Mouse (Mus musculus) hindbrain, embryonic 15.5 days (tissue): ENCODE measurements around the gene Arid5b. TPM values are rescaled to one million over a fixed set of nuclear protein-coding genes. Genes with fewer than 3 reads are reported as not detected.
A peak's percentile ranks its signal among the peaks of the same experiment; 100 is the strongest.

Experiments
- ATAC-seq: fragments of 200-750 bp; cut with Nextera tagmentation; 2 replicates; pipeline ENCODE4 v1.8.0; 2017; ENCODE audit warnings: low read depth, moderate number of reproducible peaks, moderate TSS enrichment; ENCODE audit not compliant: low FRiP score
- H3K27ac ChIP-seq: fragments of 300-500 bp; sonication (generic); replicated peaks from 2 replicates; pipeline ENCODE4 v1.5.1; 2015; ENCODE audit warnings: mild to moderate bottlenecking, inconsistent platforms
- H3K27me3 ChIP-seq: fragments of 300-500 bp; sonication (generic); 2 replicates; pipeline ENCODE4 v1.6.1; 2015; ENCODE audit warnings: control low read depth, inconsistent platforms
- H3K36me3 ChIP-seq: fragments of 300-500 bp; sonication (generic); 2 replicates; pipeline ENCODE4 v1.6.1; 2015; ENCODE audit warnings: control low read depth, inconsistent platforms
- H3K4me1 ChIP-seq: fragments of 300-500 bp; sonication (generic); replicated peaks from 2 replicates; pipeline ENCODE4 v1.6.1; 2015; ENCODE audit warnings: control low read depth, inconsistent platforms
- H3K4me2 ChIP-seq: fragments of 300-500 bp; sonication (generic); 2 replicates; pipeline ENCODE4 v1.6.1; 2015; ENCODE audit warnings: moderate library complexity, mild to moderate bottlenecking, inconsistent platforms
- H3K4me3 ChIP-seq: fragments of 300-500 bp; sonication (generic); 2 replicates; pipeline ENCODE4 v1.5.1; 2015; ENCODE audit warnings: mild to moderate bottlenecking, inconsistent platforms
- H3K9ac ChIP-seq: fragments of 300-500 bp; sonication (generic); 2 replicates; pipeline ENCODE4 v1.6.1; 2015; ENCODE audit warnings: inconsistent platforms
- H3K9me3 ChIP-seq: fragments of 300-500 bp; sonication (generic); 2 replicates; pipeline ENCODE4 v1.6.1; 2016; ENCODE audit warnings: control low read depth, inconsistent platforms
- WGBS: fragments of 180-500 bp; shearing (Covaris S2); methylation state at CpG from one replicate; pipeline ENCODE4 v1.1.7; 2015; 5-methylcytosine and 5-hydroxymethylcytosine counted together
- polyA plus RNA-seq: library from polyadenylated mRNA; unstranded; fragments of >200 nt; fragmentation: Nextera tagmentation; extraction: Ambion mirVana; gene quantifications from 2 replicates; pipeline ENCODE4 v1.2.1, GENCODE M21; 2015

Gene Arid5b
- polyA plus RNA-seq, 1 experiment from 2014 or later: 17.4 TPM

DNA sequence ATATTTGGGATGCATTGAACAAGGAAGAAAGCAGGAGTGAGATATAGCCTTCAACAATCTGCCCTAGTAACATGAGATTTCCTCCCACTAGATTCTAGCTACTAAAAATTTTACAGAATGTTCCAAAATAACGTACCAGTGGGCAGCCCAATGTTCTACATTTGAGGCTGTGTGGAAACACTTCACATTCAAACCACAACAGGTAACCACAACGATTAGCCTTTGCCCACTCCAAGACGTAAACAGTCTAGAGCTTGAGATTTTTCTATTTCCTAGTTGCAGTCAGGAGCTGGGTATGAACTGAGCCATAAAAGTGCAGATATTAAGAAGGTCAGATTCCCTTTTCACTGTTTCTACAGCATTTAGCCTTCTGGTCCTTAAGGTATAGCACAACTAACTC lies 56.5 kb downstream of the Arid5b start:
- Histone ChIP-seq H3K27me3 (no peaks in the 10 kb centered on the region), H3K4me3 (no peak overlapping the region), H3K4me1 (no peaks in the 10 kb centered on the region), H3K27ac (no peak overlapping the region), H3K9me3 (no peaks in the 10 kb centered on the region), H3K9ac (no peak overlapping the region), H3K36me3 (no peaks in the 10 kb centered on the region), H3K4me2 (no peak overlapping the region)
- no peak for ATAC-seq
- WGBS: 97% methylated on average over 3 of the region's 3 CpGs

DNA sequence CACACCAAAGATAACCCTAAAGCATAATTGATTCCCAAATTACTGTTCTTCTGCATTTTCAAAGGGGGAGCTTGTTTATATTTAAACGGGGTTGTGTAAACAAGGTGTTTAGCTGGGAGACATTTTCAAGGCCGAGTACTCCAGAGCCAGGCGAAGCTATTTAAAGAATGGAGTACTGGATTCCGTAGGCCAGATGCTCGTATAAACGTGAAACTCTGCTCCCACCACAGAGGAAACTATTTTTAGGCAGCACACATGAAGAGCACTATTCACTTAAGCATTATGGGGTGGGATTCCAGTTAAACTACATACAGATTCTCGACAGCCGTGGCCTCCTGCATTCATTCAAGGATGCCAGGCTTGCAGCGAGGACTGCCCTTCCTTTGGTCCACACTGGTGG lies 59.2 kb downstream of the Arid5b start:
- WGBS: 83% methylated on average over 9 of the region's 9 CpGs
- no peak overlapping the region for H3K9ac ChIP-seq
- ATAC-seq: no peak
- no peak overlapping the region for H3K4me2 ChIP-seq
- no peaks in the 10 kb centered on the region for H3K4me1 ChIP-seq
- H3K4me3 ChIP-seq: no peak overlapping the region
- H3K9me3 ChIP-seq: 0 out of 2 replicates have a peak, but pooled peaks cover 3% of the 10 kb centered on the region
- no peaks in the 10 kb centered on the region for H3K27me3 ChIP-seq
- no peak overlapping the region for H3K27ac ChIP-seq
- peaks cover 5% of the 10 kb centered on the region; the same call in 1 of the 2 replicates for H3K36me3 ChIP-seq

DNA sequence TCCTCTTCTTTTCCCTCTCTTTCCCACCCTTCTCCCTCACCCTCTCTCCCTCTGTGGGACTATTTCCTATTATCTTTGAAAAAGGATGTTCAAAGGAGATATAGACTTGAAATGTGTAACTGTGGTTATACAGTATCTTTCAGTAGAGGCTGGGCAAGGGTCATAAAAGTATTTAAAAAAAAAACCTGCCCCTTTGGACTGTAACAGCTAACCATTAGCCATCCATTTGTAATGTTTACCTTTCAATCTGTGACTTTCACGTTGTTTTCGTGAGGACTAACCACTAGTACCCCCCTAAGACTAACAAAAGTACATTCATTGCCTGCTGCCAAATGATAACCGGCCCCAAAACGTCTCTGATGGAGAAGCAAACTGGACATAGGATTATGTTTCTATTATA lies 59.9 kb downstream of the Arid5b start:
- no peak overlapping the region for H3K4me3 ChIP-seq
- no peak for ATAC-seq
- H3K36me3 ChIP-seq: peaks cover 5% of the 10 kb centered on the region; the same call in 1 of the 2 replicates
- H3K9me3 ChIP-seq: 0 out of 2 replicates have a peak, but pooled peaks cover 3% of the 10 kb centered on the region
- H3K9ac ChIP-seq: no peak overlapping the region
- H3K27ac ChIP-seq: no peak overlapping the region
- H3K27me3 ChIP-seq: no peaks in the 10 kb centered on the region
- 86% methylated on average over 4 of the region's 4 CpGs for WGBS
- H3K4me1 ChIP-seq: no peaks in the 10 kb centered on the region
- H3K4me2 ChIP-seq: no peak overlapping the region

DNA sequence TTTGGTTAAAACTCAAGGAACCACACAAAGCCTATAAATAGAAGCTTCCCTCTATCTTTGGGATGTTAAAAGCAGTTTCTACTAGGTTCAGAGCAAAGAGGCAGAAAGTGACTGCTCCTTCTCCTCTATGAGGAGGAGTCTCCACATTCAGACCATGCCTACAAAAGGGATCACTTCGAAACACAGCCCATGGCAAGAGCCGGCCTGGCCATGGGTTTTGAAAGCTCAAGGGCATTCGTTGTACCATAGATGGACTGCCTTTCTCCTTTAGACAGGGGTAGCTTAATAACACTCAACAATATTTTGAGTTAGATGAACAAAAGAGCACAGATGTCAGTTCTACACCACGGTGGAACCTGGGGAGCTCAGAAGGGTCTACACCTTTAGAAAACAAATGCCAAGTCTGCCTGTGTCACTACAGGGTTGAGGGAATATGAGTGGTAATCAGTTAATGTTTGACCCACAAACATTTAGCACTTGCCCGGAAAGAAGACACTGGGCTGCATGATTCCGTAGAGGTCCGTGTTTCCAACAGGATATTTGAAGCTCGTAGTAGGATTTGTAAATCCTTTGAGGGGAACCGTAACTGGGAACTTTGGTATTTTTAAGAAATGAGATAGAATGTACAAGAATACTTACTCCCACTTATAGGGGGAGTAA lies 63.6 kb downstream of the Arid5b start:
- Histone ChIP-seq H3K4me1 (peaks cover 8% of the 10 kb centered on the region), H3K4me3 (no peak overlapping the region), H3K9ac (no peak overlapping the region), H3K36me3 (peaks cover 5% of the 10 kb centered on the region; the same call in 1 of the 2 replicates), H3K9me3 (0 out of 2 replicates have a peak, but pooled peaks cover 3% of the 10 kb centered on the region), H3K27ac (no peak overlapping the region), H3K4me2 (no peak overlapping the region), H3K27me3 (no peaks in the 10 kb centered on the region)
- no peak for ATAC-seq
- 94% methylated on average over 9 of the region's 9 CpGs for WGBS

DNA sequence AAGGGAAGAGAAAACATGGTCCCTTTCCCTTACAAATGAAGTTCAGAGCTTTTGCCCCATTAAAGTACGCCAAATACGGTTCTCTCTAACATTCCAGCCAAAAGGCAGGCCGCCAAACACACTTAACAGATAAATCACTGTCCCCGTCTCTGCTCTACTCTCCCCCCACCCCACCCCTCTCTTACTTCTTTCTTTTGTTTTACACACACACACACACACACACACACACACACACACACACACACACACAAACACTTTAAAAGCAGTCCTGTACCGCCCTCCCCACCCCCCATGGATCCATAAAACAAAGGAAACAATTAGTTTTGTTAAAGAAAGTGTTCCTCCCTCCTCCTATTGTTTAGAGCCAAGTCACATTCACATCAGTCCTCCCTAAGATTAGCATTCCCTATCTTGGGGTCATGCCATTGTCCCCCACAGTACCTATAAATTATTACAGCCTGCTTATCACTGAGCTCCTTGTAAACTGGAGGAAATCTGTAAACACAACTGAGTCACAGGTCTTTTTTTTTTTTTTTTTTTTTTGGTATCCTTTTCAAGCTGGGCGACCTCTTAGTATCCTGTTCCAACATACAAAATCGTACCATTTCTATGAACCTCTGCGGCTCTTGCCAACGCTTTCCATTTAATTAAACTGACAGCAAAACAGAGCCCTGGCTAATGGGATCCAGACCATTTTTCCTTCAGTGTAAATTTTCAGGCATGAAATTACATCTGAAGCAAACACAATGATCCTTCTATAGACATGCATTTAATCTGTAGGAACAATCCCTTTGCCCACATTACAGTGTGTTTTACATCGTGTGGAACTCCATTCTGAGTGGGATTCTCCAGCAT lies 66.3 kb downstream of the Arid5b start:
- 0 out of 2 replicates have a peak, but pooled peaks cover 3% of the 10 kb centered on the region for H3K9me3 ChIP-seq
- WGBS: 20% methylated on average over 10 of the region's 10 CpGs
- peaks cover 27% of the 10 kb centered on the region for H3K4me1 ChIP-seq
- no peak overlapping the region for H3K27ac ChIP-seq
- no peaks in the 10 kb centered on the region for H3K27me3 ChIP-seq
- peaks cover 5% of the 10 kb centered on the region; the same call in 1 of the 2 replicates for H3K36me3 ChIP-seq
- no peak overlapping the region for H3K9ac ChIP-seq
- no peak overlapping the region for H3K4me3 ChIP-seq
- no peak overlapping the region for H3K4me2 ChIP-seq
- ATAC-seq: no peak

DNA sequence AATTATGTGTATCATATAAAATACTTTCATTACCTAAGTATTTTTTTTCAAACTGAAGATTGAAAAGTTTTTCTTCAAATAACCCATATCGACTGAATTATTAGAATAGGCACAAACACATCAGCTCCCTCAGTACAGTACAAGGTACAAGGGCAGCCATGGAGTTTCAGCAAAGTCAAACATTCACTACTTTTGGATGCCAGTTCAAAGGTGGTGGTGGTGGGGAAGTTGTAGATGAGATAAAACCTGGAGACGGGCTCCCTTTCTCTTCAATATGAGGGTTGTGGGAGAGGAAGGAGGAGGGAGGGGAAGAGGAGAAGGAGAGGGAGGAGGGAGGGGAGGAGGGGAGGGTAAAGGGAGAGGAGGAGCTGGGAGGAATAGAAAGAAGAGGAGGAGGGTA lies 67.0 kb downstream of the Arid5b start:
- Histone ChIP-seq H3K36me3 (peaks cover 5% of the 10 kb centered on the region; the same call in 1 of the 2 replicates), H3K27me3 (no peaks in the 10 kb centered on the region), H3K4me1 (peaks cover 27% of the 10 kb centered on the region), H3K9ac (no peak overlapping the region), H3K4me2 (no peak overlapping the region), H3K27ac (no peak overlapping the region), H3K9me3 (no peaks in the 10 kb centered on the region), H3K4me3 (no peak overlapping the region)
- 61% methylated on average over 2 of the region's 2 CpGs for WGBS
- ATAC-seq: no peak

DNA sequence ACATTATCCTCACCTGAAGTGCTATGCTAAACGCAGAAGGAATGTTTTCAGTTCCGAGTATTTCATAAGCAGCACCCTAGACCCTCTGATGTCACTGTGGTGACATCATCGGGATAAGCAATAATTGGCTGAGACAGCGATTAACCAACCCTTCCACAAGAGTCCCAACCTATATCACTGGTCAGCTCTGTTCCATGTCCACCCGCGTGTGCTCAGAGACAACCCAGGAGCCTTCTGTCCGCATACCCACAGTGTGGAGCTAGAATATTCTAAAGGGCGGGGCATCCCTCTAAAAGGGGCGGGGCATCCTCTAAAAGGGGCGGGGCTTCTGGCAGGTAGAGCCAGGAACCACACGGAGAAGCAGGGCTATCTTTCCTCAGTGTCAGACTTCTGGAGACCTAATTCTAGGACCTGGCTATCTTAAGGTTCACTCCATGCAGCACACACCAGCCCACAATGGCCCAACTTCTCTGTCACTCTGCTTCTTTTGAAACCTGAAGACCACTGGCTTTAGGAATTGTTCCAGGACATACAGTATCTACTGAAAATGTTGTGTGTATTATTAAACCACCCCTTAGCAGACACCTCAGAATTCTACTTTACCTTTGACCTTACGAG lies 68.4 kb downstream of the Arid5b start:
- peaks cover 27% of the 10 kb centered on the region for H3K4me1 ChIP-seq
- ATAC-seq: peak; percentile 57; the same call in 1 of the 2 replicates
- 86% methylated on average over 12 of the region's 12 CpGs for WGBS

DNA sequence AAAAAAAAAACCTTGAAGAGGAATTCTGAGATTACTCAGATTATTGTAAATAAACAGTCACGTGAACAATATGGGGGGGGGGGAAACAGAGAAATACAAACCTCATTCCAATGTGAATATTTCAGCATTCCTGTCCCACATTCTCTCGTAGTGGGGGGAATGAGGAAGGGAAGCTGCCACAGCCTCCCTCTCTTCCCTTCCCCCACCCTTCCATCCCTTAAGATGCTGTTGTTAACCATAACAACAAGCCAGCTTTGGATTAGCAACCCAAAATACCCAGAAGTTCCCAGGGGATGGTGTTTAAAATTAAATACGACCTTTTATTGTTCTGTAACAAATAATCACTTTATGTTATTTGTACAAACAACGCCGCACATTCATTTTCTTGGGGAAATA lies 69.9 kb downstream of the Arid5b start:
- 44% methylated on average over 5 of the region's 5 CpGs for WGBS
- Histone ChIP-seq H3K9ac (no peak overlapping the region), H3K36me3 (no peaks in the 10 kb centered on the region), H3K27ac (peak overlapping the region; percentile 57; the same call in 1 of the 2 replicates), H3K4me3 (no peak overlapping the region), H3K27me3 (no peaks in the 10 kb centered on the region), H3K4me2 (peak overlapping the region; percentile 46; the same call in 1 of the 2 replicates), H3K9me3 (no peaks in the 10 kb centered on the region), H3K4me1 (peaks cover 27% of the 10 kb centered on the region)
- ATAC-seq: no peak

More for the DNA sequence above, 68.4 kb downstream of the Arid5b start:
- Histone ChIP-seq H3K27ac (no peak overlapping the region), H3K27me3 (no peaks in the 10 kb centered on the region), H3K36me3 (no peaks in the 10 kb centered on the region), H3K4me2 (no peak overlapping the region), H3K9ac (no peak overlapping the region), H3K4me3 (no peak overlapping the region), H3K9me3 (no peaks in the 10 kb centered on the region)

DNA sequence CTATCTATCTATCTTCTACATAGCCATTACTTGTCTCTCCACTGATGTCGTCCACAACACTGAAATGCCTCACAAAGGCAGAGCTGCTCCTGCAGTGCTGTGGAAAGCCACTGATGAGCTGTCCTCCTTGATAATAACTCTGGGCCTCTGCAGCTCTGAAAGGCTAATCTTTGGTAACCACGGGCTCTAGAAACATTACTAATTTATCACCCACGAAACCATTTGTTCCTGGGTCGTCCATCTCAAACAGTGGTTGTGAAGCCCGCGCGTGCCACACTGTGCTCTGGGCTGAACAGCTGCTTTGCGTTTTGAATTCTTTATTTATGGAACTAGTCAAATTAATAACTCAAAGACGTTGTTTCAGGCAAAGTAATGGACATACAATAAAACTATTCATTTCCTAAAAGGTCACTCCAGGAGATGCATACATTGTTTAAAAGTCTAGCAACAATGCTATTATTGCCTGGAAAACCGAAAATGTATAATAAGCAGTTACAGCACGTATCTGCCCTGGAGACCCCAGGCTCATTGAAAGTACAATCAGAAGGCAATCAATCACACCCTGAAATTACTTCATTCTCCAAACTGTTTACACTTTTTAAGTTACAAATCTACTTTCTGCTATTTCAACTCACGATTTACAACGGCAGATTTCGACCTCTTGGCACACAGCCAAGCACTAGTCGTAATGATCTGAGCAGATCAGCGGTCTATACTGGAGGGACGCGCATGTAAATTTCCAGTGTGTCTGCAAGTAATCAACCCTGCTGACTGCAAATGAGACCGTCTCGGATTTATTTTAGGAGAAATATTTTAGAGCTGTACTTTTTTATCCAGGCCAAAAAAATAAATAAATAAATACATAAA lies 70.5 kb downstream of the Arid5b start:
- Histone ChIP-seq H3K4me1 (peaks cover 27% of the 10 kb centered on the region), H3K9me3 (no peaks in the 10 kb centered on the region), H3K9ac (no peak overlapping the region), H3K4me2 (peak overlapping the region; percentile 46), H3K4me3 (peak overlapping the region; percentile 19), H3K36me3 (no peaks in the 10 kb centered on the region), H3K27me3 (no peaks in the 10 kb centered on the region), H3K27ac (0 out of 2 replicates have a peak overlapping the region, but pooled peaks have one; percentile 25)
- peak; percentile 64; the same call in 1 of the 2 replicates for ATAC-seq
- WGBS: 11% methylated on average over 20 of the region's 20 CpGs

DNA sequence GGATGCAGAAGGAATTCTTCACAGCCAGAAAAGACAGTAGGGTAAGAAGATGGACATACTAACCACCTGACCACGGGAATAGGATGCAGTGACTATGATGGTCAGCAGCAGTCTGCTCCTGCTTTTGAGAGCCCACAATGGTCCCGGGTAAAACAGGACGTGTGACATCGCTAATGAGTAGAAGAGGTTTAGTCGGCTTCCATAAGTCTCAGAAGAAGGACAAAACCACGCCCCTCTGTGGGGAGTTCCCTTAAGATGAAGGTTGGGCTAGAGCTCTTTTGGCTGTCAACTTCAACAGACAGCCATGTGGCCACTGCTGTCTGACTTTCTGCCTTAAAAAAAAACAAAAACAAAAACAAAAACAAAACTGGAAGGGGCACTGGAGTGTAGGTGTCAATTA lies 74.1 kb downstream of the Arid5b start:
- H3K4me3 ChIP-seq: no peak overlapping the region
- H3K4me1 ChIP-seq: peaks cover 18% of the 10 kb centered on the region
- H3K9me3 ChIP-seq: no peaks in the 10 kb centered on the region
- peaks cover 6% of the 10 kb centered on the region; the same call in 1 of the 2 replicates for H3K36me3 ChIP-seq
- H3K27me3 ChIP-seq: no peaks in the 10 kb centered on the region
- H3K27ac ChIP-seq: no peak overlapping the region
- H3K9ac ChIP-seq: no peak overlapping the region
- H3K4me2 ChIP-seq: no peak overlapping the region
- no peak for ATAC-seq
- 86% methylated on average over 6 of the region's 6 CpGs for WGBS

DNA sequence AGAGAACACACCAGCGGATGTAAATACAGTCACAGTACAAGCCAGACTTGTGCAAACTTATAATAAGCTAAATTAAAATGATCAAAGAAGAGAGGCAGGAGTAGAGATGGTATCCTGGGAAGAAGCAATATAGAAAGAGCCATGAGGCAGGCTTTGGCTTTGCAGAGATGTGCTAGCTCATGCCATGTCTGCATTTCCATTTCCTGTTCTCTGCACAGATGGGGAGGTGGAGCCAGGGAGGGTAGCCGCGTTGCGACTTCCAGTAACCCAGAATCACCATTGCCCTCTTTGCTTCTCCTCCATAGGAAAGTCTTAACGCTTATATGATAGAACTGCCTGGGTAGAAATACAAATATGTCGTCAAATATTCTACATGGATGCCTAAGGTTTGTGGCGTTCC lies 74.7 kb downstream of the Arid5b start:
- H3K36me3 ChIP-seq: peaks cover 6% of the 10 kb centered on the region; the same call in 1 of the 2 replicates
- 91% methylated on average over 7 of the region's 7 CpGs for WGBS
- H3K27ac ChIP-seq: no peak overlapping the region
- H3K9ac ChIP-seq: no peak overlapping the region
- H3K4me3 ChIP-seq: no peak overlapping the region
- no peaks in the 10 kb centered on the region for H3K9me3 ChIP-seq
- H3K27me3 ChIP-seq: no peaks in the 10 kb centered on the region
- ATAC-seq: no peak
- no peak overlapping the region for H3K4me2 ChIP-seq
- peaks cover 12% of the 10 kb centered on the region for H3K4me1 ChIP-seq
